Mouse (Mus musculus) urinary bladder, postnatal 10 days (tissue): ENCODE results near the gene Tapbp.
"Not testable (repeated sequence)": the region's sequence is repeated elsewhere in the genome, so short reads cannot be mapped to it uniquely, and the experiment has no call there.

Experiments used
- DNase-seq: peaks from one replicate; pipeline ENCODE4 v3.0.0; 2022; ENCODE audit warnings: low spot score

Tapbp gene

DNA sequence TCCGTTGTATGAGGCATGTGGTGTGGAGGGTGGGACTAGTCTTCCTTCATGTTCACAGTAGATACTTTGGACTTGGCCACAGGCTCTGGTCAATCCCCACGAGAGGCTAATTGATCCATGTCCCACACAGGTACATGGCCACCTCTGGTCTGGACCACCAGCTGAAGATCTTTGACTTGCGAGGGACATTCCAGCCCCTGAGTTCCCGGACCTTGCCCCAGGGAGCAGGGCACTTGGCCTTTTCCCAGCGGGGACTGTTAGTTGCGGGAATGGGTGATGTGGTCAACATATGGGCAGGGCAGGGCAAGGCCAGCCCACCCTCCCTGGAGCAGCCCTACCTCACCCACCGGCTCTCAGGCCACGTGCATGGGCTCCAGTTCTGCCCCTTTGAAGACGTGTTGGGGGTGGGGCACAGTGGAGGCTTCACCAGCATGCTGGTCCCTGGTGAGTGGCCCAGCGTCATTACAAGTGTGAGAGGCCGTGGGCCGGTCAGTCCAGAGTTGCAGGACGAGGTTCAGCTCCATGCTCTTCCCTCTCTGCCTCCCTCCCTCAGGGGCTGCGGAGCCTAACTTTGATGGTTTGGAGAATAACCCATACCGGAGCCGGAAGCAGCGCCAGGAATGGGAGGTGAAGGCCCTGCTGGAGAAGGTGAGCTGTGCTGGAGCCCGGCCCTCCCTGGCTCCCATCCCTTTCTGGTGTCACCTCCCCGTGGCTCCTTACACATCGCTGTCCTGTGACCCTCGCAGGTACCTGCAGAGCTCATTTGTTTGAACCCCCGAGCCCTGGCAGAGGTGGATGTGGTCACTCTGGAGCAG lies 32.6 kb downstream of the Tapbp start:
- no peak for DNase-seq

DNA sequence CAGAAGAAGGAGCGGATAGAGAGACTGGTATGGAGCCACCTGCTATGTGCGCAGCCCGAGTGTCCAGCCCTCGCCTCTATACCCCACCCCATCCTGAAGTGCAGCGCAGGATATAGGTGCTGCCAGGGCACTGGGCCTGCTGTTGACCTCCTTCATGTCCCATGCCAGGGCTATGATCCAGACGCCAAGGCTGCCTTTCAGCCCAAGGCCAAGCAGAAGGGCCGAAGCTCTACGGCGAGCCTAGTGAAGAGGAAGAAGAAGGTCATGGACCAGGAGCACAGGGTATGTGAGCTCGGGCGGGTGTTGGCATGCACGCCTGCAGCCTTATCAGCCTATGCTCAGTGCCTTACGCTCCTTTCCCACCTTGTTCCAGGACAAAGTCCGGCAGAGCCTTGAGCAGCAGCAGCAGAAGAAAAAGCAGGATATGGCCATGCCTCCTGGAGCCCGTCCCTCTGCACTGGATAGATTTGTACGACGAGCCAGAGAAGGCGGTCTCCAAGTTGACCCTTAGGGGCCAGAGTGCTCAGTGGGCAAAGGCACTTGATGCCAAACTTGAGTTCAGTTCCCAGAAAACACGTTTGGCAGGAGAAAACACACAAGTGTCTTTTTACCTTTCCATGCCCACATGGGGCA lies 33.3 kb downstream of the Tapbp start:
- no peak for DNase-seq

DNA sequence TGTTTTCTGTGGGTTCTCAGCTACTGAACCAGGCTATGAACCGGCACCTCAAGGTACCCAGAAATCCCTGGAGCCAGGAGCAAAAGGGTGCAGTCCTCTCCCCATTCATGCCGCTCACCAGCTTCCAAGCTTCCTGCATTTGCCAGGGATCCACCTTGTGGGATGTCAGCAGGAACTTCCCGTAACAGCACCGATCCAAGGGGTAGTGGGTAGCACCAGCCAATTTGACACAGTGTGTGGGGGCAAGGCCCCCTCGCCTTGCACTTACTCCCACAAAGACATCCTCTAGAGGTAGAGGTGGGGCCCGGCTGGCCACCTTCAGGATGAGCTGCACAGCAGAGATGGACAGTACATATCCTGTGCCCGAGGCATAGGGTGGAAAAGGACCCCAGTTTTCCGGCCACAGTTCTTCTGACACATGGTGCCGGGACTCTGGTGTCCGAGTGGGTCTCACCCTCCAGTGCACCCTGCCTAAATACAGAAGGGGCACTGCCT lies 34.5 kb downstream of the Tapbp start:
- DNase-seq = no peak

DNA sequence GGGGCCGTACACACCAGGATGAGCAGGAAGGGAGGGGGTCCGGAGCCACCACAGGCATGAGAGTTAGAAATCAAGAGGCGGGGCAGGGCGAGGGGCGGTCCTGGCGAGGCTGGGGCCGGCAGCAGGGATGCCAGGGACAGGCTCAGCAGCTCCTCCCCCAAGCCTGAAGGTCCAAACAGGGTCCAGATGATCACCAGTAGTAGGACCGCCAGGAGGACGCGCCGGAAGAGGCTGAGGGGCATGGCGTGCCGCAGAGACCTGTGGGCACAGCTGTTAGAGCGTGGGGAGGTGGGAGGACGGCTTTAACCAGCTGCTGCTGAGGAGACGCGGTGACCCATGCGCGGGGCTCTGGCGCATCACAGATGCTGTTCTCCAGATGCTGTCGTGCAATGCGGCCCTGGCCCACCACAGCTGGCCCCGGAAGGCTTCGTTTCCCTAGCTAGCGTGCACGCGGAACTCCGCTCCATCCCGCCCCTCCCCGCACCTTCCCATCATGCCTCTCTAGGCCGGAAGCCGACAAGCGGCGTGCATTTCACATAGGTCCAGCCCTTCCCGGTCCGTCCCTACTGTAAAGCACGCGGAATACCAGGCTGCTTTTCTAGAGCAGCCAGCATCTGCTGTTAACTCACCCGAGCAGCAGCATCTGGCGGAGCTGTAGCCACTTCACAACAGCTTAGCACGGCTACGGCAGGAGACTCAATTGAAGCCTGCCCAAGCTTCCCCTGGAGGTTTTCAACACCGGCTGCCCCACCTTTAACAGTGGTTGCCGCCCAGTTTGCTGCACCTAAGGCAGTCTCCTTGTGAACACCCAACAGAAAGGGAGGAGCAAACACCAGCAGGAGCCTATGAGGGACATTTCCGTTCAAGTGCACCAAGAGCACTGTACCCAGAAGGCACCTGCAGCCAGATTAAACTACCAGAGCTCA lies 35.6 kb downstream of the Tapbp start, which contains the start of gene B3galt4:
Gene B3galt4 (minus strand): TSS at position 468 of the 926 bp plus-strand sequence.
- no peak for DNase-seq

DNA sequence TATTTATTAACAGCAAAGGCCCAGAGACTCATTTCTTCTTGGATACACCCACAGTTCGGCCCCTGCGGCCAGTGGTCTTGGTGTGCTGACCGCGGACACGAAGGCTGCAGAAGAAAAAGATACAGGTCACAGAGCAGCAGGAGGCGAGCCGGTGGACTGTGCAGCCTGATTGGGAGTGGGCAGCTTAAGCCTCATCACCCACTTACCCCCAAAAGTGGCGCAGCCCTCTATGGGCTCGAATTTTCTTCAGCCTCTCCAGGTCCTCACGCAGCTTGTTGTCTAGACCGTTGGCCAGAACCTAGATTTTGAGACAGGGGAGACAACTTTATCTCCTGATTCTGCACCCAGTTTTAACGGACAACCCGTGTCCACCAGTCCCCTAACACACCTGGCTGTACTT lies 36.3 kb downstream of the Tapbp start:
- not testable (repeated sequence) for DNase-seq

DNA sequence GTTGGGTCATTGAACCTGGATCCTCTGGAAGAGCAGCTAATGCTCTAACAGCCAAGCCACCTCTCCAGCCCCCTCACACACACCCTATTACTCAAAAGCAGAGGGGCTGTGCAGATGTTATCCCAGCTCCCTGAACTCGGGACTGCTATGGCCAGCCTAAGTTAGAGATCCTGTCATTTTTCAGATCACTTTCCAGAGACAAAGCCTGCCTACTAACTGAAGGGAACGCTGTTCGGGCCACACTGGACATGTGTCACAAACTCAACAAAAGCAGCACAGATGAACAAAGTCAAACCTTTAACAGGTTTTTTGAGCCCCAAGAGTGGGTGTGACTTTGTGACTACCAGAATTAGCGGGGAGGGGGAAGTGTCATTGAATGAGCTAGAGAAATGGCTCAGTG lies 37.2 kb downstream of the Tapbp start:
- no peak for DNase-seq

DNA sequence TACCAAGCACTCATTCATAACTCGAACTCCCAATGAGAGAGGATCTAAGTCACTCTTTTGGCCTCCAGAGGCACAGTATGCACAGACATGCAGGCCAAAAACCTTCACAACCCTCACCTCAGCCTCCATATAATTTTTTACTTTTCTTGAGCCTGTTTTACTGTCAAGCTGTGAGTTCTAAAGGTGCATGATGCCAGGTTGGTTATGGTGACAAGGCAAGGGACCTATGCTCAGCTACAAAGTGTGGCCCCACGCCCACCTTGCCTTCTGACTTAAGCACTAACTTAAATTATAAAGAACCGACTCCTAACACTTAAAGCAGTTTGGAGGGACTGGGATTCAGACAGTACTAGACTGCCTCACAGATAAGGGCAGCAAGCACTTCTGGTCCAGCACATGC lies 37.6 kb downstream of the Tapbp start:
- DNase-seq = no peak

DNA sequence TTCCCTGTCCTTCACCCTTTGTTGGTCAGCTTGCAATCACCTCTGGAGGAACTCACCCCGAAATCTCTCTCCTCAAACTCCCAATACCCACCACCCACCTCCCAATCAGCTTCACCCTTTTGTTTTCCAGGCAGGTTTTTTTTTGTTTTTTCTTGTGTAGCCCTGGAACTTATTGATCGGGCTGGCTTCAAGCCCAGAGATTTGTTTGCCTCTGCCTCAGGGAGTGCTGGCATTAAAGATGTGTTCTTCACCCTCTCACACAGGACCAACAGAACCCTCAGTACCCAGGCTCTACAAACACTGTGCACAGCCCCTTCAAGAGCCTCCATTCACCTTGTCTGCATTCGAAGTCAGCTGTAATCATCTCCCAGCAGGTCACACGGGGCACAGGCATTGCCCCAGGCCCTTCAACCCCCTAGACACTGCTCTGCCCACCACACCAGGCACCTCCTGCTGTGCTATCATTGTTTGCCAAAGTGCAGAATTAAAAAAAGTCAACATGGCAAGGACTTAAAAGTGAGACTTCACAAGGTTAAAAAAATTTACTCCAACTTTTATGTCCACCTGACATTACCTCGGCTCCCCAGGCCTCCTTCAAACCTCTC lies 38.4 kb downstream of the Tapbp start:
- no peak for DNase-seq

DNA sequence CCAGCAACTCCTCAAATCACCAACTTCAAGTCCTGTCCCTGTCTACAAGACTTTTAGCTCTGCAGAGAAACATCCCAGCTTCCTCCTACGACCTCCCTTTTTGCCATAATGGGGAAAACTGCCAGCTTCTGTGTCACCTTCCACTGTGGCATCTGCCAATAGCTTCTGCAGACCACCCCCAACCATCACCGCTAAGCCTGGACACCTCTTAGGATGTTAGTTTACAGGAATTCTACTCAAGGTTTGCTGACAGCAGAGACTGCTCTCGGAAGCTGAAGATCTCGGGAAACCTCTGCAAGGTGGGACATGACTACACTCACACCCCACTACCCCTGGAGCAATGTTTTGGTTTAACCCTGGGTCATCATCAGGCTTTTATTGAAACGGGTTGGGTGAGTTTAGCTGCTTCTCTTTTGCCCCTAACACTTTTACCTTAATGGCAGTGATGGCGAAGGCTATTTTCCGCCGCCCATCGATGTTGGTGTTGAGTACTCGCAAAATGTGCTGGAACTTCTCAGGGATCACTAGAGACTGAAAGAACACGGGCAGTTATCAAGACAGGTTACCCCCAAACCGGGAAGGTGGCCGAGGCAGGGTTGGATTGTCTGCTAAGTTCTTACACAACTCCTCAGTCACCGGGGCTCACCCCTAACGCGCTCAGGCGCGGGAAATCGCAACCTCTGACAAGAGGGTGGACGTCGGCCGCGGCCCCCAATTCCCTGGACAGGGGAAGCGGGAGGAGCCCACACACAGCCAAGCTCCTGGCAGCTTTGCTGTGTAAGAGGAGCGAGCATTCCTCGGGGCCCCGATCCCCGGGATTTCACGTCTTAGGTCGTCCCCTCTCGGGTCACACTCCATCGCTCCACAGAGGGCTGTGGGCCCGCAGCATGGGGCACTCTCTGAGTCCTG lies 39.2 kb downstream of the Tapbp start:
- DNase-seq = no peak

DNA sequence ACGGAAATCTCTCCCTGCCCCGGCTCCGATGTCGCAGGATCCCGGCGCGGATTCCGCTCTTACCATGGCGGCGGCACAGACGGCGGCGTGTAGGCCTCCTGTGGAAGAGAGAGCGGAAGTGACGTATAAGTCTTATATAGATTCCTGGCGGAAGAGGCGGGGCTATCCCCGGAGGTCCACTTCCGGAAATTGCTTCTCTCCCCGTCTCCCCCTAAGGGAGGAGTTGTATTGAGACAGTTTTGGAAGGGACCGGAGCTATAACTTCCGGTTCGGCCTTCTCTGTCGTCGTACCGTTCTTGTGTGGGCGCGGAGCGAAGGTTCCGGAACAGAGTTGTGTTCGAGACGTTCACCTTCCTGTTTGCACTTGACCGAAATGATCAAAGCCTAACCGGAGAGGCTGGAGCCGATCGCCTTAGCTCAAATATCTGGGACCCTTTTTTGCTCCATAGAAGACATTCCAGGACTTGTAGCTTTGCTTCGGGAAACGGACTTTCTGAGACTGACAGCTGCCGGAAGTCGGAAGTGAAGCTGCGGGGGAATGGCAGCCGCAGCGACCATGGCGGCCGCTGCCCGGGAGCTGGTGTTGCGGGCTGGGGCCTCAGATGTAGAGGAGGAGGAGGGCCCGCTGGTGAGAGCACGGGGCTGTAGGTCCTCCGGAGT lies 40.0 kb downstream of the Tapbp start, which contains the start of the genes Vps52 and Rps18:
Gene Vps52 (plus strand): TSS at position 258 of the 660 bp plus-strand sequence.
Gene Rps18 (minus strand): TSS at position 447 of the 660 bp plus-strand sequence.
- DNase-seq = peak; percentile 65

DNA sequence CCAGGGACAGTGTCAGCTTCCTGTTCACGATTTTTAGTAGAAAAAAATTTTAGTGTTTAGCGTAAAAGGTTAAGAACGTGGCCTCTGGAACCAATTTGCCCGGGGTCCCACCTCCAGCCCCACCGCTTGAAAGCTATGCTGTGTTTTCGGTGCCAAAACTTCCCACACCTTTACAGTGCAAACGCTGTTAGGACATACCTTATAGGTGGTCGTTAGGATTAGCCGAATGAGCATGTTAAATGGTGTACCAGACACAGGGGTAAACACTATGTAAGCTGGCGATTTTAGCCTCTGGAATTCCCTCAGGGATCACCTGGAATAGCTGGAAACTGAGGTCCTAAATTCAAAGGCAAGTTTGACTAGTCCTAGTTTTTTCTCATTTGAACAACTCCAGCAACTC lies 40.6 kb downstream of the Tapbp start:
- DNase-seq = no peak

DNA sequence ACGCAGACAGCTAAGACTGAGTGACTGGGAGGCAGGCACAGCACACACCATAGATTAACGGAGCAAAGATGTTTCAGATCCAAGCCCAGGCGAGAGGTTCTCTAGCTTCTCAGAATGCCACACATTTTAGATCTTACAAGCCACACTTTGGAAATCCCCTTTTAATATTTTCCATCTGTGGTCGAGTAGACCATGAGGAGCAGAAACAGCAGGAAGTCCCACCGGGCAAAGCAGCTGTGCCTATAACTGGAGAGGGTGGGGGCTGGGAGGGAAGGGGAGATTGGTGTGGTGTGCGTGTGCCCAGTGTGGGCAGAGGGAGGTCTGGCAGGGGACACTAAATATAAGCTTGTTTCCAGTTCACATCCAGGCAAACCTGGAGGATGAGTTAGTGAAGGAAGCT lies 41.8 kb downstream of the Tapbp start:
- no peak for DNase-seq

DNA sequence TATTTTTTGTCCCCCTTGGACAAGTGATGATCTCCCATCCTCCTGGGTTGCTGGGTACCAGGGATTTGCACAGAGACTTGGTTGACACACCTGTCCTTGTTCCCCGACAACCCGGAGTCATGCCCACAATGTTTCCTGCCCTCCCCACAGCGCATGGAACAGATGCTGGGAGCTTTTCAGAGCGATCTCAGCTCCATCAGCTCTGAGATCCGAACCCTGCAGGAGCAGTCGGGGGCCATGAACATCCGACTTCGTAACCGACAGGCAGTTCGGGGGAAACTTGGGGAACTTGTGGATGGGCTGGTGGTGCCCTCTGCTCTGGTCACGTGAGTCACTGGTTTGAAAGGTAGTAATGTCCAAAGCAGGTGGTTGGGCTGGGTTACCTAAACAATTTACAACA lies 42.8 kb downstream of the Tapbp start:
- no peak for DNase-seq

DNA sequence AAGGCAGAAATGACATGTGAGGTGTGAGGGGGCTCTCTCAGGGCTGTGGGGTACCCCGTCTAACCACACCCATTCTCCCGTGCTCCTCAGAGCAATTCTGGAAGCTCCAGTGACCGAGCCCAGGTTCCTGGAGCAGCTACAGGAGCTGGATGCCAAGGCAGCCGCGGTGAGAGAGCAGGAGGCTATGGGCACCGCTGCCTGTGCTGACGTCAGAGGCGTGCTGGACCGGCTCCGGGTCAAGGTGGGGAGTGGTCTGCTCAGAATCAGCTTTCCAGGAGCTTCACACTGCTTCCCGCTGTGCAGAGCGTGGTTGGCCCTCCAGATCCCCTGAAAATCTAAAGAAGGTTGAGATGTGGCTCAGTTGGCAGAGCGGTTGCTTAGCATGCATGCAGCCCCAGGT lies 43.4 kb downstream of the Tapbp start:
- DNase-seq = no peak

DNA sequence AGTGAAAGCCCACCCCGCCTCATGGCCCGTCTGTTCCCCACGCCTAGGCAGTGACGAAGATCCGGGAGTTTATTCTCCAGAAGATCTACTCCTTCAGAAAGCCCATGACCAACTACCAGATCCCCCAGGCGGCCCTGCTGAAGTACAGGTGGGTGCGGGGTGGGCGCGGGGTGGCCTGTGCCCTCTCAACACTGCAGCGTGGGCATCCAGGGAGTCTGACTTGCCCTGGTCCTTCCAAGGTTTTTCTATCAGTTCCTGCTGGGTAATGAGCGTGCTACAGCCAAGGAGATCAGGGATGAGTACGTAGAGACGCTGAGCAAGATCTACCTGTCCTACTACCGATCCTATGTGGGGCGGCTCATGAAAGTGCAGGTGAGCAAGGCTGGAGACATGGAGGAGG lies 44.2 kb downstream of the Tapbp start:
- DNase-seq = no peak

DNA sequence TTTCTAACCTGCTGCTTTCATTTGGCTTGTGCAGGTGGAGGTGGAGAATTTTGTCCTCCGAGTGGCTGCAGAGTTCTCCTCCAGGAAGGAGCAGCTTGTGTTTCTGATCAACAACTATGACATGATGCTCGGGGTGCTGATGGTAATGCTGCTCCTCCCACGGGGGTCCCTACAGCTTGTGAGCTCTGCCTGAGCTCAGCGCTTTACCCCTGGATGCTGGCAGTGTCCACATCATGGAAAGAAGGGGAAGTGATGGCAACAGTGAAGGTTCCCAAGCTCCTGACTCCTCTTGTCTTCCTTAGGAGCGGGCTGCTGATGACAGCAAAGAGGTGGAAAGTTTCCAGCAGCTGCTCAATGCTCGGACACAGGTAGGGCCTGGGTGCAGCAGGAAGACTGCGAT lies 47.2 kb downstream of the Tapbp start:
- DNase-seq = no peak

DNA sequence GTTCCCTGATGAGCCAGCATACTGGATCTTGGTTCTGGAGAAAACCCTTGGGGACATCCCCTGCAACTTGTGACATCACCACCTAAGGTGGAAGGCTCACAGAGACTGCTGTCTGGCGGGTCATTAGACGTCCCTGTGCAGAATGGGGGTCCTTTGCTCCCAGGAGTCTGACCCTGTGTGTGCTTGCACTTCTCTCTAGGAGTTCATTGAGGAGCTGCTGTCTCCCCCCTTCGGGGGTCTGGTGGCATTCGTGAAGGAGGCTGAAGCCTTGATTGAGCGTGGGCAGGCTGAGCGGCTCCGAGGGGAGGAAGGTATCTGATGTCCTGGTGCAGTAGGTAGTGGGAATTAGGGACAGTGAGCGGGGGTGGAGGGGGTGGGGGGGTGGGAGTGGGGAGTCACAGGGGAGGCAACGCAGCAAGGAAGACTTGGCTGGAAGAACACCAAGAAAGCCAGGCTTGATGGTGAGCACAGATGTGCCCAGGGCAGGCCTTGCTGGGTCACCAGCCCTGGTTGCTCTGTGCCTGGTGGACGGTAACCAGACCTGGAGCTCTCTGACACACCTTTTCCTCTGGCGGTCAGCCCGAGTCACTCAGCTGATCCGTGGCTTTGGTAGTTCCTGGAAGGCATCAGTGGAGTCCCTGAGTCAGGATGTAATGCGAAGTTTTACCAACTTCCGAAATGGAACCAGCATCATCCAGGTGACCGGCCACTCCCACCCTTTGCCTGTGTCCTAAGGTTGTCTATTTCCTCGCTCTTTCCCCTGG lies 49.6 kb downstream of the Tapbp start:
- DNase-seq = no peak

DNA sequence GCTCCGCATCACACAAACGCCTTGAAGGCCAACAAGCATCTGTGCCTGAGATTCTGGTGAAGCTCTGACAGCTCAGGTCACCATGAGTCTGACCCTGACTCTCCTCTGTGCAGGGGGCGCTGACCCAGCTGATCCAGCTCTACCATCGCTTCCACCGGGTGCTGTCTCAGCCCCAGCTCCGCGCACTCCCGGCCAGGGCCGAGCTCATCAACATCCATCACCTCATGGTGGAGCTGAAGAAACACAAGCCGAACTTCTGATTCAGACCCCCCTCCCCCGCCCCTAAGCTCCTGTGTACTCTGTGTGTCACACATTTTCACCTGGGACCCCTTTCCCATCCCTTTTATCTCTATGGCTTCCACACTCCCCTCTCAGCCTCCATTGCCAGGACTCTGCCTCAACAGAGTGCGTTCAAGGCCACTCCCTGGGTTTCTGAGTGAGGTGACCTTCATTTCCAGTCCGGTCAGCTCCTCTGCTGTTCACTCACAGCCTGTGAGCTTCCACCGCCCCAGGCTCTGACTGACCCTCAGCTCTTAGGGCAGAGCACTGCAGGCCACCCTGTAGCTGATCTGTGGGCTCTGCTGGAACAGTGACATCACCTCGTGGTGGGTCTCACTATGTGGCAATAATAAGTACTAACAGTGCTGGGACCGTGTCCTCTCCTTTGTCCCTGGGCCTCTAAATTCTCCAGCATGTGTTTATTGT lies 50.3 kb downstream of the Tapbp start:
- DNase-seq = no peak

DNA sequence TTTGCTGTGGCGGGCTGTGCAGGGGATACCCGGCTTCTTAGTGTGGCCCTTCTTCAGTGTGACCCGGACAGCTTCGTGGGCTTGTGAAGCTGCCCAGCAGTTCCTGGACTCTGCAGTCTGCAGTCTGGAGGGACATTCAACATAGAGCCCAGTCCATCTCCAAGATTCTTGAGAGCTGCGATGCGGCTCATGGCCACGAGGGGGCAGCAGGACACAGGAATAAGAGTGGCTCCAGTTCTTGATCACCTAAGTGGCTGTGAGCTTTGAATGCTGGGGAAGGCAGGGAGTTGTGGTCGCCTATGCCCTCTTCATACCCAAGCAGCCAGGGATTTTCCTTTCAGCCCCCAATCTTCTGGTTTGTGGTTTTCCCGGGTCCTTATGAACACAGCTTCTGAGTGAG lies 52.8 kb downstream of the Tapbp start:
- DNase-seq = no peak
